Mouse (Mus musculus): ENCODE data around the gene Ncoa3.

- no peak for TF ChIP-seq EP300 (IDR thresholded peaks at IDR 0.05; ENCODE audit: low read depth)
- no peak for TF ChIP-seq CTCF (IDR thresholded peaks at IDR 0.05; ENCODE audit: low read depth)
Observed at GRCm38 (mm10) chr2:166062431-166062830, 70.0 kb downstream of the Ncoa3 start.

Data from liver, embryonic 14.5 days (tissue).